Mouse (Mus musculus) T-helper 17 cell (primary cell): ENCODE measurements around the gene A730046J19Rik.

Experiments
- in situ Hi-C, 2 experiments: fragments of 300-600 bp; cut with MboI, MseI; formaldehyde crosslinking; loops; 1 replicate in 1 of 2; 2 replicates in 1 of 2; pipeline ENCODE4 v1.15.1; 2025; ENCODE audit warnings: high pct_unique_total_duplicates in 2 of 2

Gene A730046J19Rik

GRCm38 (mm10) chrX:144153523-144153922, at the start of gene A730046J19Rik:
A730046J19Rik (plus strand) TSS chrX:144153695.
- in situ Hi-C loops: no loop called here

- in situ Hi-C loops: no loop called here
These were observed 48.7 kb upstream of the A730046J19Rik start for GRCm38 (mm10) chrX:144104619-144105416.

GRCm38 (mm10) chrX:144136281-144136680, 17.2 kb upstream of the A730046J19Rik start:
- in situ Hi-C loops: no loop called here

- in situ Hi-C loops: no loop called here
These were observed 3.5 kb upstream of the A730046J19Rik start for GRCm38 (mm10) chrX:144149987-144150386.

- in situ Hi-C loops: no loop called here
These were observed 616 bp downstream of the A730046J19Rik start for GRCm38 (mm10) chrX:144154111-144154510.

GRCm38 (mm10) chrX:144162936-144163335, 9.4 kb downstream of the A730046J19Rik start:
- in situ Hi-C loops: no loop called here
